Mouse (Mus musculus): ENCODE measurements around the gene Mast3.
A peak's percentile ranks its signal among the peaks of the same experiment; 100 is the strongest.

Mast3 gene

DNA sequence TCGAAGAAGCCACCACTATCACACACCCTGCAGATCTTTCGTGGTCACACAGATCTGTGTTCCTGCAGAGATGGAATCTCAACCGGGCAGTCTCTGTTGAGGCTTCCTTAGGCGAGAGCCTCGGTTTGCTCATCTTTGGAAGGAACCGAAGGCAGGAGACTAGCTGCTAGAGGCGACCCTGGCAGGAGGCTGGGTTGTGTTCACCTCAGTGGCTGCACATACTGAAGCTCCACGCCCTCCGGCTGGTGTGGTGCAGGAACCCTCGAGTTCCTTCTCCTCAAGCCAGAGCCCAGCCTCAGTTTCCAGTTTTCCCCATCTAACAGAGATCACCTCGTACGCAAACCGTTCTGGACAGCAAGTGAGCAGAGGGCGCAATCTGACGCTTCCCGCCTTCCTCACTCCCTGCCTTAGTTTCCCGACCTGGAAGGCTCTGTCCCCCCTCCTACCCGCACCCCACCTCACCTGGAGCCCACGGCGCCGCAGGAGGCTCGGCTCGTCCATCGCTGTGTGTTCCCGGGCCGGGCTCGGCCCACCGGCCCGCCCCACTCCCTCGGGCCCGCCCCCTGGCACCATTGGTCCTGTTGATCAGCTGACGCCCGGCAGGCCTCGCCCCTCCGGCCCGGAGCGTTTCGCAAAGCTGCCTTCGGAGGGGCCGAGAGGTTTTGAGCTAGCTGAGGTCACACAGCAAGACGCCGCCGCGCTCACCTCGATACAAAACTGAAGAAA lies at the start of gene Mast3:
Gene Mast3 (minus strand): TSS at position 574 of the 726 bp plus-strand sequence.
- peak in 1 of 2 experiments; percentile 67 for DNase-seq (ENCODE audit: low read depth in 1 of 2, low spot score in 2 of 2)

DNA sequence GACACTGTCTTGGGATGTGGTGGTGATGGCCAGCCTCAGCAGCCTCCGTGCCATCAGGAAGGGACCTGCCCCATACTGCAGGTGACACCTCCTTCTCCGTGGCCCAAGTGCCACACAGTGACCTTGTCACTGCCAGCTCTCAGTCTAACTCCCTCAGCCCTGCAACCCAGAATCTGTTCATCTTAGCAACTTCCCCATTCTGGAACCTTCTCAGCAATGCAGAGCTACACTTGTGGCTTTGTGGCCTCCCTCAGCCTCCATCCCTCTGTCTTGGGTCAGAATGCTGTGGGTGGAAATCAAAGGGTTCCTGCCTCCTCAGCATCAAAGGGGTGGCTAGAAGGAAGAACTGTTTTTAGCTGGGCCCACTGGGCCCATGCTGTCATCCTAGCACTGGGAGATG lies 49.0 kb upstream of the Mast3 start:
- no peak for DNase-seq (ENCODE audit: low read depth in 1 of 2, low spot score in 2 of 2)

DNA sequence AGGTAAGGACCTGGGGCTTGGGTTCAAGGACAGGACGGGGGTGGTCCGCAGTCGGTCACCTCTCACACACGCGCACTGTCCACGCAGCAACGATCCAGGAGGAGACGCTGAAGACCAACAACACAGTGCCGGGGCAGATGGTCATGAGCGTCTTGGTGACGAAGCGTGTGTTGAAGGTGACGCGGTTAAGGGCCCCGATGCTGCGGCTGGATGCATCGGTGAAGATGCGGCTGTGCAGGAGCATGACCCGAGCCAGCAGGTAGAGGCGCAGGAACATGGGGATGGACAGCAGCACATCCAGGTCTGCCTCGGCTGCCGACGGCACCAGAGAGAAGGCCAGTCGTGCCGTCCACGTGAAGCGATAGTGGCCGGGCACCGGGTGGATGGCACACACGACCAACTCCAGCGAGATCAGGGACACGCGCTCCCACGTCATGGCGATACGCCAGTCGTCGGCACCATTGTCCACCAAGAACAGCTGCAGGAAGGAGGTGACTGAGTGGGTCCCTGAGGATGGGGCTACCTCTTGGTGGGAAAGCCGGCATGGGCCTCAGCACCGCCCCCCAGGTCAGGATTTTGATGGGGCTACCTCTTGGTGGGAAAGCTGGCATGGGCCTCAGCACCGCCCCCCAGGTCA lies 47.9 kb upstream of the Mast3 start:
- DNase-seq (ENCODE audit: low read depth in 1 of 2, low spot score in 2 of 2): no peak

DNA sequence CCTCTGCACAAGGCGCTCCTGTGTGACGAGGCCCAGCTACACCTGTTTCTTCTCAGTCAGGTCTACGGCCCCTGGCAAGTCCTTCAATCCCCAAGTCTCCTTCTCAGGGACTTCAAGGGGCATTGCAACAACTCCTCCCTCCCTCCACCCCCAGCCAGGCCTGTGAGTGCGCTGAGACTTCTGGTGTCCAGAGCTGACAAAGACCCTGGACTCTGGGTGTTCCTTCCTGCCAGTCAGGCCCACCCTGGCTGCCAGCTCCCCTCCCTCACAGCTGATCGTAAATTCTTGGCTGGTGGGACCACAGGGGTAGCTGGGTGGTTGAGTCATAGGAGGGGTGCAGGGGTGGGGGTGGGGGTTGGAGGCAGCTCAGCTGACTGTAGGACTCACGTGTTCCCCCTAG lies 47.0 kb upstream of the Mast3 start:
- no peak for DNase-seq (ENCODE audit: low read depth in 1 of 2, low spot score in 2 of 2)

DNA sequence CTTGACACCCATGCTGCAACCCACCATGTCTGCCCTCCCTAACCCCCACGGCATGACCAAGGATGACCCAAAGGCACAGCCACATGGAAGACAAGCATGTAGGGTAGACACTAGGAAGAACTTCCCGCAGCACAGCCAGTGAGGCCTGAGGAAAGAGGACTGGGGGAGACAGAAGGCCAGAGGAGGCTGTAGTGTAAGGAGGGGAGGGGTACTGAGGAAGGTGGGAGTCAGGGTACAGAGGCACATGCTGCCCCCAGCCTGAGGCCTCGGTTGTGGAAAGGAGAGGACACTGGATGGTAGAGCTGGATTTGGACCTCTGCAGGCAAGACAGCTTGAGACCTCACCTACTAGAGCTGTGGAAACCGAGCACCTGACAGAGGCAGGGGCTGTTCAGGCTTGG lies 46.1 kb upstream of the Mast3 start:
- DNase-seq (ENCODE audit: low read depth in 1 of 2, low spot score in 2 of 2): no peak

DNA sequence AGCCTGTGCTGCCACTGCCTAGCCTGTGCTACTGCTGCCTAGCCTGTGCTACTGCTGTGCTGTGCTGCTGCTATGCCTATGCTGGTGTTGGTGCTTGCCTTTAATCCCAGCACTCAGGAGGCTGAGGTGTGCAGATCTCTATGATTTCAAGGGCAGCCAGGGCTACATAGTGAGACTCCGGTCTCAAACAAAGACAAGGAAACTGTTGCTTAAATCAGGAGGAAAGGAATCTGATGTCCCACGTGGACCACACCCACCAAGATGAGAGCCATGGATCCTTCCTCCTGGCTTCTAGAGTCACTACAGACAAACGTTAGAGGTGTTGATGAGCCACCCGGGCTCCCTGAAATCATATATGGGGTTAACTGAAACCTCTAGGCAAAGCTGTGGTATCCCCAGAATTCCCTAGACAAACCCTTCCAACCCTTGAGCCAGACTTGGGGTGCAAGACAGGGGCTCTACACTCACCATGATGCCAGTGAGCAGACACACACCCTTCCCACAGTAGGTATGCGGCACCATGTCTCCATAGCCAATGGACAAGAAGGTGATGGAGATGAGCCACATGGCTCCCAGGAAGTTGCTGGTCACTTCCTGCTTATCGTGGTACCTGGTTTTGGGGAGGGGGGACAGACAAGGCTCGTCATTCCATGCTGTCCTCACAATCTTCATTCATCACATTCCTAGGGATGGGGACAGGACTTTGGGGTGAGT lies 45.4 kb upstream of the Mast3 start:
- no peak for DNase-seq (ENCODE audit: low read depth in 1 of 2, low spot score in 2 of 2)

DNA sequence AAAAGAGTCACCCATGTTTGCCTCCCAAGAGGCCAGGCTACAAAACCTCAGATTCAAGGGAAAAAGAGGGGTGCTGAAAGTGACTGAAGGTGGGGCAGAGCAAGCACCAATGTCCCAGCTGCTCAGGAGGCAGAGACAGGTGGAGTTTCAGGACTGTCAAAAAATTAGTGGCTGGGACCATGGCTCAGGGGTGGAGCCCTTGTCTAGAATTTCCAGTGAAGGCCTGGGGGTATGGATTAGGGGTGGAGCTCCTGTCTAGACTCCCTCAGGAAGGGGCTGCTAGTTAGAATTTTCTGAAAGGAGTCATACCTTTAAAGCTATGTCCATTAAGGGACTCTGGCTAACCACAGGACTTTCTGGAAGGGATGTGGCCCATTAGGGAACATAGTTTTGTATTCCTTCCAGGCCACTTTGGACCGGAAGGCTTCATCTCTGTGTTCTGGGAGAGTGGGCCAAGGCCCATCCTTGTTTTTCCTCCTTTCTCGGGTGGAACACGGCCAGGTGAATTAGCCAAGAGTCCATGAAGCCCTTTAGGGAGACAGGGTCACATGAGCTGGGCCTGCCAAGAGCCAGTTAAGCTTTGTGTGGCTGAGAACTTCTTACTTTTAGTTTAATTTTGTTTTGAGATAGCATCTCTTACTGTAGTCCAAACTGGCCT lies 44.6 kb upstream of the Mast3 start:
- DNase-seq (ENCODE audit: low read depth in 1 of 2, low spot score in 2 of 2): no peak

DNA sequence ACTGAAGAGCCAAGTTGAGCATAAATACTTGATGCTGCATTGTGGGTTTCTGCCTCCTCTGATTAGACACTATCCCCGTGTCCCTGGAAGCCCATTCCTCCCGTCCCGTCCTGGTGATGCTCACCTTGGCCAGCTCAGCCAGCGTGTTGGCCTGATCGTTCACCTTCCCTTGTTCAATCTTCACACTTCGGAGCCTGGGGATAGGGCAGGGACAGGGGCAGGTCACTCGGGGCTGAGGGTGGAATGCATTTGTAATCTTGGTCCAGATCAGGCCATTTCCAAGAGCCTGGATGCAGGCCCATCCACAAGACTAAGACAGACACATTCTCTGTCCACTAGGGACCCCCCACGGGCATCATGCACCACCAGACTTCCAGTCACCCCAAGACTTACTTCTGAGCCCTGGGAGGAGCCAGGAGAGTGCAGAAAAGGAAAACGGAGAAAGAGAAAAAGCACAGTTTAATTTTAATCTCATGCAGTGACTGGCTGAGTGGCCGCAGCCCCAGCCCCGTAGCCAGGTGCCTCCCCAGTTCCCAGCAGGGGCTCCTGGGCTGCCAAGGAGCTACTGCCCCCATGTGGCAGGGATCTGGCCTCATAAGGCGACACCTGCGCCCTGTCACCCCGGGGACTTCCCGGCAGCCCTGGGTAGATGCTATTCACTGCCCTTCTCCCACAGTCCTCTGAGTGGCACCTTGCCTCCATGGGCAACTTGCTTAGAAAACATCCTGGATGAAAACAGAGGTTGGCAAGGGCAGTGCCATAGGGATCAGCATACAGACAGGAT lies 41.7 kb upstream of the Mast3 start:
- DNase-seq (ENCODE audit: low read depth in 1 of 2, low spot score in 2 of 2): no peak

DNA sequence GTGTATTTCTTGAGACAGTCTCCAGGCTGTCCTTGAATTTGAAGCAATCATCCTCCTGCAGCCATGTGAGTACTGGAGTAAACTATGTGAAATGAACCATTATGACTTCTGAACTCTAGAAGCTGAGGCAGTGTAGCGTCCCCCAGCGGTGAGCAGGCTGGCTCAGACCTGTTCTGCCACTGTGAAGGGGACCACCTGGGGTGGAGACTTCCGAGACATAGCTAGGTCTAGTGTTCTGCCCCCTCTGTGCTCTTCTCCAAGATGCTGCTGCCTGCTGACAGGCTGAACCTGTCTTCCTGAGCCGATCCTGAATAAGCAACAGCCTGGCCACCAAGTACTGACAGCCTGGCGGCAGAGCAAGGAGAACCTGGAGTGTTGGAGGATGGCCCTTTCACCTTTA lies 40.3 kb upstream of the Mast3 start:
- no peak for DNase-seq (ENCODE audit: low read depth in 1 of 2, low spot score in 2 of 2)

DNA sequence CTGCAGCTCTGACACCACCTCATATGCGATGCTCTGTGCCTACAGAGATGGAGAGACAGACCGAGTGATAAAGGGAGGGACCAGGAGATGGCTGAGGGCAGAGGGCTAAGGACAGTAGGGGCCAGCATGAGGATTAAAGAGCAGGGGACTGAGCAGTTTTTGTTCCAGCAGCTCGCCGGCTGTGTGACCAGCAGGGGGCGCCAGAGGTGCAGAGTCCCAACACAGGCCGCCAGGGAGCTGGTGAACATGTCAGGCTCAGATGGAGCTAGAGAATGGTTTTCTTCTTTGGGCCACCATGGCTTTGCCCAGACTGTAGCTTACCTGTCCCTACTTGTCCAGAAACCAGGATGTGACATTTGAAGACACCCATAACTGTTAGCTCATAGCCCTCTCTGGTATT lies 39.7 kb upstream of the Mast3 start:
- DNase-seq (ENCODE audit: low read depth in 1 of 2, low spot score in 2 of 2): peak; percentile 73 to 87

DNA sequence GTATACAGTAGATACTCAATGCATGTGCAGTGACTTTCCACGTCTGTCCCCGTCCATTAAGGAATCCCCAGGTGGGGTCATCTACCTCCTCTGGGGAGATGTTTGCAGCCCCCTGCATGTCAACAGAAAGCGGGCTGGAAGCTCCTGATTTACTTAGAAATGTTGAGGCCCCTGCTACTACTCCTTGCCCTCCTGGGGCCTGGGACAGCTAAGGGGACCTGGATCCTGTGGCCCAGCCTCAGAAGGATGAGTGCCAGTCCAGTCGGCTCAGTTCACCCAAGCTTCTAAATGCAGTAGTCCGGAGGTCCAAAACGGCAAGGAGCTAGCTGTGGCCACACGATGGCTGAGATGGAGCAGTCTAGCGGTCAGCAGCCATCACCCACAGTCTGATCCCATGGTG lies 39.1 kb upstream of the Mast3 start:
- DNase-seq (ENCODE audit: low read depth in 1 of 2, low spot score in 2 of 2): no peak

DNA sequence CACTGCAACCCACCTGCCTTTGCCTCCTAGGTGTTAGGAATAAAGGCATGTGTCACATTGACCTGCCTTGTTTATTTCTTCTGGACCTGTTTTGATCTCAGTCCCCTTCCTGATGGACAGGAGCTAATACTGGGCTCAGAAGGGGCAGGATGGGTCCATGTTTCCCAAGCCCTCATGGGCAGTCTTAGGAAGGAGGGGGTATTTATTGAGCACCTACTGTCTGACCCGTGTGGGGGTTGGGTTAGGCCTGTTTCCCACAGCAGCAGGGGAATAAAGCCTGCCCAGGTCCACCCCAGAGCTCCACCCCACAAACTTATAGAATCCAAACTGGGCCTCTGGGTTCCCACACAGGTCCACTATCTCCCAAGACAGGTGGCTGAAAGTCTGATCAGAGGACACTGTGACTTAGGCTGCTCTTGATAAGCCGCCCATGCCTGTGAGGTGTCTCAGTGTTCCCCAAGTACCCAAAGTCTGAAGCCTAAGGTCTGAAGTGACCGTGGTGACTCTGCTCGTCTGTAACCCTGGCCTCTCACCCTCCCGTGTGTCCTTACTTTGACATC lies 38.4 kb upstream of the Mast3 start:
- DNase-seq (ENCODE audit: low read depth in 1 of 2, low spot score in 2 of 2): no peak

DNA sequence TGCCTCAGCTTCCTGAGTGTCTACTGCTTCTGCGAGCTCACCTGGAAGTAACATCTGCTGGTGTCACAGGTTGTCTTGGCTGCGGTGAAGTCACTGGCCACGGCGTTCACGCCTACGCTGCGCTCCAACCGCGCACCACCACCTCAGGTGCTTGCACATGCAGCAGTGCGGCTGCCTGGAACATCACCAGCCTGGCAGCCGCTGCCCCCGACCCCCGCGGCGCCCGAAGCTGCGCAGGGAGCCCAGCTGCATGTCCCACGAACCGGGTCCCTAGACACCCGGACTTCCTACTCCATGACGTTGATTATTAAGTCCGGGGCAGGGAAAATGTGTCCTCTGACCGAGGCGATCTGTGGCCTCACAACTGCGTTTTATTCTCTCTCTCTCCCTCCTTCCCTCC lies 37.6 kb upstream of the Mast3 start:
- DNase-seq (ENCODE audit: low read depth in 1 of 2, low spot score in 2 of 2): no peak

DNA sequence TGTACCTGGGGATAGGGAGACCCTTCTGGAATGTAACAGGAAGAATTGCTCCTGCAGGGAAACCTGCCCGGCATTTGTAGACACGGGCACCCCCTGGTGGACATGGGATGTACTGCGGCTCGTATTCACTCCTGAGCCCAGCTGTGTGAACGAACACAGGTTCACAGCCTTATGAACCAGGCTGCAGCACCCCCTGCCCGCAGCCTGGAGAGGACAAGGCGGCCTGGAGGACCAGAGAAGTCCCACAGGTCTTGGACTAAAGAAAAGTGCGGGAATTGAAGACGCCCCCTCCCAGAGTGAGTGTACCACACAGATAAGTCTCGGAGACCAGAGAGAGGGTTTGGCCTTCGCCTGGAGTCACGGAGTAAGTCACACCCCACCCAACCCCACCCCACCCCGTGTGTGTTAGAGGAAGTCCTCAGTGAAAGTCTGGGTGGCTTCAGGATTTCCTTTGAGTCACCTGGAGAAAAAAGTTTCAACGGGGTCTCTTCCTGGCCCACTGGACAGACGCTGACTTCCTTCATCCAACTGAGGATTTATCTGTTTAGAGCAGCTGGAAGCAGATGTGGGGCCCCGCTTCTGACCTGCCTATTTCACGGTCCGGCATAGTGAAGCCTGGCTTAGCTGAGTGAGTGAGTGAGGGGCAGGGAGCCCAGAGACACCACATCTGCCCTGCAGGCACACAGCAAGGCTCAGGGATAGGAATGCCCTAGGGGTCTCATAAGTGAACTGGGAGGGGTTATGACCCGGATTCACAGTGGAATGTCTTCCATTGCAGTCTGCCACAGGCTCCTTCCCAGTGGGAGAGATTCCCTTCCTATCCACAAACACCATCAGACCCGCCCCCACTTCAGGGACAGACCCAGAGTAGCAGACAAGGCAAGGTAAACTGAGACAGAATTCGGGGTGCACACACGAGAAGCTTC lies 36.6 kb upstream of the Mast3 start:
- peak; percentile 74 to 84 for DNase-seq (ENCODE audit: low read depth in 1 of 2, low spot score in 2 of 2)

DNA sequence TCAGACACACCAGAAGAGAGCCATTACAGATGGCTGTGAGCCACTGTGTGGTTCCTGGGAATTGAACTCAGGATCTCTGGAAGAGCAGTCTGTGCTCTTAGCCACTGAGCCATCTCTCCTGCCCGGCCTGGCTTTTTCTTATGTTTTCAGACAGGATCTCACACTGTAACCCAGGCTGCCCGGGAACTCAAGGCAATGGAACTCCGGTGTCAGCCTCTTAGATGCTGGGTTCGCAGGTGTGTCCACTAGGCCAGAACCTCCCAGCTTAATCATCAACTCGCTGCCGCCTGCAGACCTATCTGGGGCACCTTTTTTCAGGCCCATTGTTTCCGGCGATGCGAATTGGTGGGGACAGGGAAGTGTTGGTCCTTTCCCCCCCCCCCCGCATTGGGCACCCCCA lies 35.7 kb upstream of the Mast3 start:
- no peak for DNase-seq (ENCODE audit: low read depth in 1 of 2, low spot score in 2 of 2)

DNA sequence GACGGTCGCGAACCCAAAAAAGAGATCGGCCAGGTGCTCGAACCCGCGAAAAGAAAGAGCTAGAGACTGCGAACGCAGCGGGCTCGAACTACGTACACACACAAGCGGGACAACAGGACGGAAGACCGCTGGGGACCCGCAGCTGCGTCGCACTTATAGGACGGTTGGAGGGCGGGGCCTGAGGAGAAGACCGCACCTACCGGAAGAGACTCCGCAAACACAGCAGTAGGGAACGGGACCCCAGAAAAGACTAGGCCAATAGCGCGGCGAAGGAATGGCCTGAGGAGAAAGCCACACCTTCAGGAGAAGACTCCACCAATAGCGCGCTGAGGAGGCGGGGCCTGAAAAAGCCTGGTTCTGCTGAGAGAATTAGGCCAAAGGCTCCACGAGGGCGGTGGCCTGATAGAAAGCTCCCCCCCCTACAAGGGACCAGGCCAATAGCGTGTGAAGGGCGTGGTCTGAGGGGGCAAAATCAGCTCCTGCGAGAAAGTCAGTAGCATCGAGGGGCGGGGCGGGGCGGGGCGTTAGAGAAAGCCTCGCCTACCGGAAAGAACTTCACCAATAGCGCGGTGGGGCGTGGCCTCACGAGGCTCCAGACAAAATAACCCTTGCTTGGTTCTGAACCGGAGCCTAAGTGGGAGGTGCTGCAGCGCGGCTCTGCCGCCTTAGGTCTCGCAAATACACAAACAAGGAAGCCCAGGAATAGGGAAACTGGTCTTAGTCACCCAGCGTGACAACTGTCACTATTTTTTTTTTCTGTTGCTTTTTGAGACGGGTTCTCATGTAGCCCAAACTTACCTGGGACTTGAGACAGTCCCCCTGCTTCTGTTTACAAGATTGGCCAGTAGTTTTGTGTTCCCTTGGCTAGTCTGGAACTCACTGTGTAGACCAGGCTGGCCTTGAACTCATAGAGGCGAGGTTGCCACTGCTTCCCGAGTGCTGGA lies 34.8 kb upstream of the Mast3 start, which contains the start of gene Arrdc2:
Gene Arrdc2 (minus strand): TSS at position 313 of the 944 bp plus-strand sequence.
- peak; percentile 98 to 99 for DNase-seq (ENCODE audit: low read depth in 1 of 2, low spot score in 2 of 2)

DNA sequence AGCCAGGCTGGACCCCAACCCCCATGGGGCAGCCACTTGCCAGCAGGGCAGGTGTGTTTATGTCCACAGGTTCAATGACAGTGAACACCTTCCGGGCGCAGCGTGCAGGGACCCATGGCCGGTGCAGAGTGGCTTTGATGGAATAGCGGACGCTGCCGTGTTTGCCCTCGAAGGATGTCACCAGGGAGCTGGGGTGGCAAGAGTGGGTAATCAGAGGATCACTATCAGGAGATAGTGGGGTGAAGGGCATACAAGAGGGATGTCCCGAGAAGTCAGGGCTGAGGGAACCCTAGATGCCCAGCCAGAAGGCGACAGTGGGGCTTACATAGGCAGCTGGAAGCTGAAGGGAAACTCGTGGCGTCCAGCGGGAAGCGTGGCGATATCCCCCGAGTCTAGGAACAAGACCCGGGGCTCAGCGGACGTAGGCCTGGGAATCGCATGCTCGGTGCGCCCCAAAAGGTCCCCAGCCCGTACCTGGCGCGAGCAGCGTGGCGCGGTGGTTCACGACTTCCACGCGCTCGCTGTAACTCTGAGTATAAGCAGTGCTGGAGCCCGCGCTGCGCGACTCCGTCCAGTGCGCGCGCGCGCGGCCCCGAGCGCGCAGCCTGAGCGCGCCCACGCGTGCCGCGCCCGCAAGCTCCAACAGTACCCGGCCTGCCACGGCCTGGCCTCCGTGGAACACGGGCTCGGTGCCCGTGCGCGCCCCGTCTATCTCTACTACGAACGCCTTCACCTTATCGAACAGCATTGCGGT lies 34.0 kb upstream of the Mast3 start:
- DNase-seq (ENCODE audit: low read depth in 1 of 2, low spot score in 2 of 2): no peak

DNA sequence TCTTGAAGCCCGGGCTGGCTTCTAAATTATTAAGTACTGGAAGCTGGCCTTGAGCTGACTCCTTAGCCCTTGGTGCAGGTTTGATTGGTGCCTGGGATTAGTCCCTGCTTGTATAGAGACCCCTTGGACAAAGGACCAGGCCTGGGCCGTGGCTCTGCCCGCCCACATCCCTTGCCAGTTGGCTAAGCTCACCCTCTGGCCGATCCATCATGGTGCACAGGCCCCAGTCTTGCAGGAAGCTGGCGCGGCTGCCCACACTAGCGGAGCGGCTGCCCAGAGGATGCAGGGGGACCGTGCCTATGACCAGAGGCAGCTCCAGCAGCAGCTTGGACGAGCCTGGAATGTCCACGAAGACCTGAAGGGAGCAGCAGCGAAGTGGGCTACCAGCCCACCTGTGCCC lies 31.8 kb upstream of the Mast3 start:
- DNase-seq (ENCODE audit: low read depth in 1 of 2, low spot score in 2 of 2): no peak
